Mouse (Mus musculus) olfactory bulb, adult 2 months (tissue): ENCODE measurements at regions not wholly inside any gene's neighbourhood (a gene's known extent, or its start where the extent isn't known, plus 50 kb on each side); places are given as distances from the start of the nearest gene placed in this dataset.

ENCODE experiments used
- CTCF ChIP-seq: fragments of 200-500 bp; IDR thresholded peaks from 2 replicates; pipeline ENCODE4 v1.5.1; 2012; ENCODE audit warnings: low read depth, mild to moderate bottlenecking, low read length, moderate library complexity; ENCODE audit not compliant: insufficient read depth
- POLR2A ChIP-seq: fragments of 200-500 bp; IDR thresholded peaks from 2 replicates; pipeline ENCODE4 v1.6.1; 2012; ENCODE audit warnings: mild to moderate bottlenecking, low read depth, low read length, moderate library complexity; ENCODE audit not compliant: insufficient read depth

- no peak for TF ChIP-seq POLR2A
- TF ChIP-seq CTCF = no peak
Measured at GRCm38 (mm10) chr3:144335237-144335636, 130.2 kb upstream of the Lmo4 start.
